Mouse (Mus musculus) testis, adult 2 months (tissue): ENCODE data around the gene Sprr2a2. TPM values are rescaled to one million over a fixed set of nuclear protein-coding genes. Genes with fewer than 3 reads are reported as not detected.
"Not testable (repeated sequence)": the region's sequence is repeated elsewhere in the genome, so short reads cannot be mapped to it uniquely, and the experiment has no call there.

Experiments
- H3K27ac ChIP-seq: fragments of 200-500 bp; 2 replicates; pipeline ENCODE4 v1.5.1; 2012; ENCODE audit warnings: low read depth, low read length; ENCODE audit not compliant: control insufficient read depth, insufficient read depth
- H3K27me3 ChIP-seq: fragments of 200-500 bp; 2 replicates; pipeline ENCODE4 v1.6.1; 2012; ENCODE audit warnings: mild to moderate bottlenecking, low read length, moderate library complexity; ENCODE audit not compliant: control insufficient read depth, insufficient read depth
- H3K36me3 ChIP-seq: fragments of 200-500 bp; 2 replicates; pipeline ENCODE4 v1.6.1; 2012; ENCODE audit warnings: mild to moderate bottlenecking, low read length; ENCODE audit not compliant: control insufficient read depth, insufficient read depth
- H3K4me1 ChIP-seq: fragments of 200-500 bp; 2 replicates; pipeline ENCODE4 v1.6.1; 2012; ENCODE audit warnings: low read length; ENCODE audit not compliant: control insufficient read depth, insufficient read depth
- H3K4me3 ChIP-seq: fragments of 200-500 bp; 2 replicates; pipeline ENCODE4 v1.5.1; 2012; ENCODE audit warnings: low read depth, mild to moderate bottlenecking, low read length, moderate library complexity, mixed read lengths; ENCODE audit not compliant: control insufficient read depth
- polyA plus RNA-seq: library from polyadenylated mRNA; depleted of rRNA; stranded (reverse); fragments of >200 nt; gene quantifications from 2 replicates; pipeline ENCODE4 v1.2.3, GENCODE M21; 2012; rRNA removed

Gene Sprr2a2
- polyA plus RNA-seq, 1 experiment = 8.6 TPM

DNA sequence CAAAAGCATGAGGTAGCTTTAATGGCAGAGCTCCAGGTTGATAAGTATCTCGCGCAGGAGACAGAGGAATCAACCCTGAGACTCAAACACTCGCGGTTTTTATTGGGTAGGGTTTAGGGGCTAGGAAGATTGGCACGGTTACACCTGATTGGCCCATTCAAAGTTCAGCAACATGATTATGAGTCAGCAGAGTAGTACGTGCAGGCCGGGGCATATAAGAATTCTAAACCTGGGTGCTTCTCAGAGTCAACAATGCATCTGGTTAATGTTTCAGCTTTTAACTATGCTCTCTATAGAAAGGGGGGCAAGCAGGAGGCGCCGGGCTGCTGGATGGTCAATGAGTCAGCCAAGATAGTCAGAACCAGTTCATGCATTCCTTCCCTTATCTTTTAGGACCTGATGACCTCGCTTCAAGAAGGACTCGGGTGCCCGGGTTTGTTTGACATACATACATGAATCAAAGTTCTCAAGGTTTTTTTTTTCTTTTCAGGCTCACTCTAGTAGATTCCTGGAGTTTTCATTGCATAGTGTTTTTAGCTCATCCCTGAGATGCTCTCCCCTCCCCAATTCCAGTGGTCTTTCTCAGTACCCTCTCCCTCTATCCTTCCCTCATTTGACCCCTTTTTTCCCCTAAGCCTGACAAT is 65.4 kb downstream of the Sprr2a2 start:
- not testable (repeated sequence) for H3K36me3 ChIP-seq, H3K27me3 ChIP-seq, H3K4me1 ChIP-seq, H3K27ac ChIP-seq, H3K4me3 ChIP-seq

DNA sequence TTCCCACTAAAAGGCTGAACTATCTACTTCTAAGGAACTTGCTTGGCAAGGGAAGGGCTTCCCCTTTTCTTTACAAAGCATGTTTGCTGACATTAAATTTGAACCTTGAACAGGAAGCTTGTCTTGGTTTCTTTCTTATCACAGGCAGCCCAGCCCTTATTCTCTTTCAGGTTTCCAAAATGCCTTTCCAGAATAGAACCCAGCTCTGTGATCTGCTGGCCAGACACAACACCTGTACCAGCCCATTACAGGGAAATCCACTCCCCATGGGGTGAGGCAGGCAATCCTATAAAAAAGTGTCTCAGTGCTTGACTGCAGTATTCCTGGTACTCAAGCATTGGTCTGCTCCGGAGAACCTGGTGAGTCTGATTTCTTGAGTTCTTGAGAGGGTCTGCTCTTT is 69.4 kb downstream of the Sprr2a2 start, which contains the start of gene Sprr2a3:
TSS of gene Sprr2a3 (plus strand) at position 317 of the 400 bp plus-strand sequence.
- not testable (repeated sequence) for H3K27ac ChIP-seq, H3K27me3 ChIP-seq, H3K4me3 ChIP-seq, H3K36me3 ChIP-seq, H3K4me1 ChIP-seq

DNA sequence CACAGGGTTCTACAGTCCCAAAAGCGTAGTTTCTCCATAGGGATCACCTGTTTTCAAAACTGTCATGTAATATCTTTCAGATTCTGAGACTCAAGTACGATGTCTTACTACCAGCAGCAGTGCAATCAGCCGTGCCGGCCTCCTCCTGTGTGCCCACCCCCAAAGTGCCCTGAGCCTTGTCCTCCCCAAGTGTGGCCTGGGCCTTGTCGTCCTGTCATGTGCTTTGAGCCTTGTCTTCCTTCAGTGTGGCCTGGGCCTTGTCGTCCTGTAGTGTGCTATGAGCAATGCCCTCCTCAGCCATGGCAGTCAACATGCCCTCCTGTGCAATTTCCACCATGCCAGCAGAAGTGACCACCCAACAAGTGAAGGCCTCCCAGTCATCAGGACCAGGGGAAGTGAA is 72.8 kb downstream of the Sprr2a2 start:
- not testable (repeated sequence) for H3K4me1 ChIP-seq, H3K36me3 ChIP-seq, H3K27me3 ChIP-seq, H3K4me3 ChIP-seq, H3K27ac ChIP-seq

Other genes starting within 250 kb of the Sprr2a2 start
- gene Pglyrp3, start 201.3 kb upstream of the Sprr2a2 start, polyA plus RNA-seq = 0.37 and 0.58 TPM in 2 replicates
- 0.08 TPM in 1 of 2 replicates, not detected in the other for gene Lor, start 132.8 kb upstream of the Sprr2a2 start, polyA plus RNA-seq
- 1.5 and 2.0 TPM in 2 replicates for gene Prr9, start 92.0 kb upstream of the Sprr2a2 start, polyA plus RNA-seq
- gene Lelp1, start 73.2 kb upstream of the Sprr2a2 start, polyA plus RNA-seq = 875 and 1,017 TPM in 2 replicates
- gene Sprr2a1, start 121 bp upstream of the Sprr2a2 start, polyA plus RNA-seq = 0.10 TPM in 1 of 2 replicates, not detected in the other
- gene Sprr2a3, start 69.5 kb downstream of the Sprr2a2 start, polyA plus RNA-seq = 0.19 and 0.33 TPM in 2 replicates
- gene Sprr2b, start 100.7 kb downstream of the Sprr2a2 start, polyA plus RNA-seq = not detected in 2 replicates
- gene Sprr2d, start 123.2 kb downstream of the Sprr2a2 start, polyA plus RNA-seq = not detected in 2 replicates
- not detected in 2 replicates for gene Sprr2e, start 136.2 kb downstream of the Sprr2a2 start, polyA plus RNA-seq
- gene Sprr2f, start 149.3 kb downstream of the Sprr2a2 start, polyA plus RNA-seq = not detected in 2 replicates
- gene Sprr2h, start 169.8 kb downstream of the Sprr2a2 start, polyA plus RNA-seq = not detected in 2 replicates
- not detected in 2 replicates for gene Sprr2i, start 192.1 kb downstream of the Sprr2a2 start, polyA plus RNA-seq
- gene Sprr2j-ps, start 202.2 kb downstream of the Sprr2a2 start, polyA plus RNA-seq = not detected in 2 replicates
- 5.2 and 7.2 TPM in 2 replicates for gene Gm9774, start 213.5 kb downstream of the Sprr2a2 start, polyA plus RNA-seq
- not detected in 2 replicates for gene Sprr2k, start 216.7 kb downstream of the Sprr2a2 start, polyA plus RNA-seq
- gene Sprr1b, start 222.9 kb downstream of the Sprr2a2 start, polyA plus RNA-seq = not detected in 2 replicates
- not detected in 2 replicates for gene Sprr3, start 242.8 kb downstream of the Sprr2a2 start, polyA plus RNA-seq